Mouse (Mus musculus) monocyte, adult 2 months (primary cell): ENCODE measurements around the gene Gm7544.
"Not testable (repeated sequence)": the region's sequence is repeated elsewhere in the genome, so short reads cannot be mapped to it uniquely, and the experiment has no call there.

Source experiments
- DNase-seq, 2 experiments: peaks; one replicate each; pipeline ENCODE4 v3.0.0; 2022; ENCODE audit warnings: low spot score in 2 of 2, low read depth in 1 of 2

Gene Gm7544

GRCm38 (mm10) chr1:82955913-82956312 is at the start of gene Gm7544:
Gene Gm7544, minus strand, starts transcription at chr1:82956013.
- not testable (repeated sequence) for DNase-seq

- not testable (repeated sequence) for DNase-seq
Observed at GRCm38 (mm10) chr1:83000306-83000705, 44.5 kb upstream of the Gm7544 start, which contains the start of gene Gm47959. Gene Gm47959, plus strand, starts transcription at chr1:83000548.

- no peak for DNase-seq
Observed at GRCm38 (mm10) chr1:82993947-82994346, 38.1 kb upstream of the Gm7544 start.

- no peak for DNase-seq
Observed at GRCm38 (mm10) chr1:82992093-82992492, 36.3 kb upstream of the Gm7544 start.

- DNase-seq: no peak
Observed at GRCm38 (mm10) chr1:82991596-82991995, 35.8 kb upstream of the Gm7544 start.

GRCm38 (mm10) chr1:82991062-82991461 is 35.2 kb upstream of the Gm7544 start:
- DNase-seq: no peak

- DNase-seq: no peak
Observed at GRCm38 (mm10) chr1:82987530-82988198, 31.9 kb upstream of the Gm7544 start.

GRCm38 (mm10) chr1:82986738-82987137 is 30.9 kb upstream of the Gm7544 start:
- DNase-seq: no peak

GRCm38 (mm10) chr1:82977840-82978239 is 22.0 kb upstream of the Gm7544 start:
- DNase-seq: no peak

- no peak for DNase-seq
Observed at GRCm38 (mm10) chr1:82975750-82976149, 19.9 kb upstream of the Gm7544 start.

GRCm38 (mm10) chr1:82974342-82974741 is 18.5 kb upstream of the Gm7544 start:
- no peak for DNase-seq

GRCm38 (mm10) chr1:82973901-82974300 is 18.1 kb upstream of the Gm7544 start:
- DNase-seq: no peak

- DNase-seq: no peak
Observed at GRCm38 (mm10) chr1:82973244-82973643, 17.4 kb upstream of the Gm7544 start.

GRCm38 (mm10) chr1:82972046-82972445 is 16.2 kb upstream of the Gm7544 start:
- DNase-seq: no peak

- DNase-seq: no peak
Observed at GRCm38 (mm10) chr1:82966413-82966812, 10.6 kb upstream of the Gm7544 start.

- no peak for DNase-seq
Observed at GRCm38 (mm10) chr1:82959870-82960385, 4.1 kb upstream of the Gm7544 start, which contains the start of gene Gm47955. Gene Gm47955, plus strand, starts transcription at chr1:82960286.

GRCm38 (mm10) chr1:82948601-82949000 is 7.2 kb downstream of the Gm7544 start:
- DNase-seq: no peak

GRCm38 (mm10) chr1:82946029-82946428 is 9.8 kb downstream of the Gm7544 start:
- not testable (repeated sequence) for DNase-seq

- not testable (repeated sequence) for DNase-seq
Observed at GRCm38 (mm10) chr1:82943295-82943694, 12.5 kb downstream of the Gm7544 start, which contains the start of gene A030003K21Rik. Gene A030003K21Rik, minus strand, starts transcription at chr1:82943388.

- not testable (repeated sequence) for DNase-seq
Observed at GRCm38 (mm10) chr1:82942505-82942904, 13.3 kb downstream of the Gm7544 start.

GRCm38 (mm10) chr1:82938666-82939065 is 17.1 kb downstream of the Gm7544 start:
- no peak for DNase-seq

- DNase-seq: not testable (repeated sequence)
Observed at GRCm38 (mm10) chr1:82931326-82931725, 24.5 kb downstream of the Gm7544 start, which contains the start of gene Gm6217. Gene Gm6217, minus strand, starts transcription at chr1:82931399.

- not testable (repeated sequence) for DNase-seq
Observed at GRCm38 (mm10) chr1:82930558-82930957, 25.3 kb downstream of the Gm7544 start.
